Mouse (Mus musculus) v-Abl transformed pro-B cells (cell line): Measurements from ENCODE around the gene Intu.

Experiments
- in situ Hi-C, 2 experiments: fragments of 400-800 bp; cut with MboI; formaldehyde crosslinking; loops; one replicate each; pipeline ENCODE4 v1.15.1; 2025; ENCODE audit not compliant: unreplicated experiment in 2 of 2

Intu gene

DNA sequence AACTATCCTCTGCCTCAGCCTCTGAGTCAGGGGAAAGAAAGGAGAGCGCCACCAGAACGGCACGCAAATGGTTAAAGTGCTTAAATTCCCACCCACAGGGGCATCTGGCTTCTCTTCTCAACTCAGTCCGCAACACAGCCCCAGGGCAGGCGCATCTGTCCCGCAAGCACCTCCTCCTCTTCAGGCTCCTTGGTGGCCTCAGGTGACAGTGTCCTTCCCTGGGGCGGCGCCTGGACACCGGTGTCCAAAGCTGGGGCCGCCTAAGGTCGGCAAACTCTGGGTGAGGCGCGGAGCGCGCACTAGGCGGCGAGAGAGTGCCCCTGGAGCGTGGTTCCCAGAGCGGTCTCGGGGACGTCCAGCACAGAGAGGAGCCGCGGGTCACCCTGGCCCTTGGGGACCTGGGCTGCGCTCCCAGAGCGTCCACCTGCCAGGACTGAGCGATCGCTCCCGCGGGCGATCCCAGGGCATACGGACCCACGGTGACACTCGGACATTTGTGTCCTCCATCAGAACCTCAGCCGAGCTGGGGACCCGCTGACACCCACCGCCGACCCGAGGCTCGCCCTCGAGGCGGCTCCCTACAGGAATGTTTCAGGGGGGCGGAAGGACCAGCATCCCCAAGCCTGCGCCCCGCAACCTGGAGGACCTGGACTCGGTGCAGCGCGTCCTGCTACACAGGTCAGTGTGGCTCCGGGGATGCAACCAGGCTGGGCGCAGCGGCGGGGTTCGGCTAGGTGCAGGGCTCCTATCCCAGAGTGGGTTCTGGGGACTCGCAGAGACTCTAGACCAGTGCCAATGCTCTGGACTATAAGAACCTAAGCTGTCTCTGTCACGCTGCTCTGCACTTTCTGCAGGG is at the start of gene Intu:
Gene Intu (plus strand): TSS at position 1 of the 856 bp plus-strand sequence.
- in situ Hi-C loops = no loop called here

DNA sequence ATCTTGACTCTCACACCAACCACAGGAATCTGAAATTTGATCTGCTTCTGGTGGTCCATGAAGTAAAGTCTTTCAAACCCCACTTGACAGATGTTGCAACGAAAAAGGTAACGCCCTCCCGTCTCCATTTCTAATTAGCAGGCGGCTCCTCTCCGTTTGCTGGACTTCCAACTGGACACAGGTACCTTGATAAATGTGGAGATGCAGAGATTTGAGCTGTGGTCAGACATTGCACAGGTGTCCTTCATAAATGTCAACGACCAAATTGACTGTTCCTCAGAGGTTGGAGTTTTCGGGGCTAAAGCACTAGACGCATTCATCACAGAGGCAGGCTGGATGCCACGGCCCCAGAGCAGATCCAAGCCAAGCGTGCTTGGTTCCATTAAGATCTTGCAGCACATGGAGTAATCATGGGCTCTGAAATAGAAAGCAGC is 47.8 kb upstream of the Intu start:
- in situ Hi-C loops = no loop called here

DNA sequence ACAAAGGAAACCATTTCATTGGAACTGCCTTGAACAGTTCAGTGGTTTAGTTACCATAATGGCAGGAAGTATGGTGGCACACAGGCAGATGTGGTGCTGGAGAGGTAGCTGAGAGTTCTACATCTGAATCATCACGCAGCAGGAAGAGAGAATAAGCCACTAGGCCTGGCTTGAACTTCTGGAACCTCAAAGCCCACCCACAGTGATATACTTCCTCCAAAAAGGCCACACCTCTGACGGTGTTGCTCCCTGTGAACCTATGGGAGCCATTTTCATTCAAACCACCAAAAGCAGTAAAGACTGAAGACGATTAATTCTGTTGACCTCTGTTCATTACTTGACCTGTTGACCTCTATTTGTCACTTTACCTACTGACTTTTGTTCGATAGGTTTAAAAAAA is 43.7 kb upstream of the Intu start:
- in situ Hi-C loops = no loop called here

DNA sequence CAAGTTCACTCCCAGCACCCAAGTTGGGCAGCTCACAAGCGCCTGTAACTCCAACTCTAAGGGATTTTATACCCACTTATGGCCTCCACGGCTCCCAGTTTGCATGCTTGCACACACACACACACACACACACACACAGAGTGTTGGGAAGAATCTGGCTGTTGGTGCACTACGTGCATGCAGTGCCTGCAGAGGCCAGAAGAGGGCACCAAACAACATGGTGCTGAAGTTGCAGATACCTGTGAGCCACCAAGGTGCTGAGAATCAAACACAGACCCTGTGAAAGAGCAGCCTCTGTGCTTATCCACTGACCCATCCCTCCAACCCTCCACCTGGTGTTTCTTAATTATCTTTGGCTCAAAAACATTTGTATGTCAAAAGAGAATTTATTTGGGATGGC is 39.3 kb upstream of the Intu start:
- in situ Hi-C loops = no loop called here

DNA sequence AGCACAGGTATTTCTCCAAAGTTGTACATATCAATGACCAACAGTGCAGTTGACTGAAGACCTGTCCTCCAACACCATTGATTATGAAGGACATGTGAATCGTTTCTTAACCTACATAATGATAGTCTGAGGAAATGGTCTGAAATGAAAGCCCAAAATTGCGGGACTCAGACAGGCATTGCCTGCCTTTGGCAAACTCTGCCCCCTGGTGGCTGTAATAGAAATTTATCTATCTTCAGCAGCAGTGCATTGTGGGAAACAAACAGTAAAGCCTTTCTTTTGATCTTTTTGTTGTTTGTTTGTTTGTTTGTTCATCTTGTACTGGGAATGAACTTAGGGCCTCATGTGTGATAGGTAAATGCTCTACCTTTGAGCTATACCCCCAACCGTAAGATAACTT is 32.2 kb upstream of the Intu start:
- in situ Hi-C loops = no loop called here

DNA sequence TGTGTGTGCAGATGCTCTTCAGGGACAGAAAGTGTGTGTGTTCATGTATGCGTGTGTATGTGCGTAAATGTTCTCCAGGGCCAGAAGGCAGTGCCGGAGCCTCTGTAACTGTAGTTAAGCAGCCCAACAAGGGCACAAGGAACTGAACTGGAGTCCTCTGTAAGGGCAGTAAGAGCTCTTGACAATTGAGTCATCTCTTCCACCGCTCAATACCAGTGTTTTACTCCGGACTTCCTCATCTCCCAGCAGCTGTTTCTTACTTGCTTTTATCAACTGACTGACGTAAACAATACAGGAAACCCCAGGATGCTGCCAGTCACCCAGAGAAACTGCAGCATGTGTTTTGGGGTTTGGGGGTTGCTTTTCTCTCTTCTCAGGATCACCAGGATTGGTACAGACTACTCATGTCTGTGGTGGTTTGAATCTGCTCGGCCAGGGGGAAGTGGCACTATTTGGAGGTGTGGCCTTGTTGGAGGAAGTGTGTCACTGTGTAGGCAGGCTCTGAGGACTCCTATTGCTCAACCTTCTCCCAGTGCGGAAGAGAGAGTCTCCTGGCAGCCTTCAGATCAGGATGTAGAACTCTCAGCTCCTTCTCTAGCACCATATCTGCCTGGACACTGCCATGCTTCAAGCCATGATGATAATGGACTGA is 30.8 kb upstream of the Intu start:
- in situ Hi-C loops = no loop called here

DNA sequence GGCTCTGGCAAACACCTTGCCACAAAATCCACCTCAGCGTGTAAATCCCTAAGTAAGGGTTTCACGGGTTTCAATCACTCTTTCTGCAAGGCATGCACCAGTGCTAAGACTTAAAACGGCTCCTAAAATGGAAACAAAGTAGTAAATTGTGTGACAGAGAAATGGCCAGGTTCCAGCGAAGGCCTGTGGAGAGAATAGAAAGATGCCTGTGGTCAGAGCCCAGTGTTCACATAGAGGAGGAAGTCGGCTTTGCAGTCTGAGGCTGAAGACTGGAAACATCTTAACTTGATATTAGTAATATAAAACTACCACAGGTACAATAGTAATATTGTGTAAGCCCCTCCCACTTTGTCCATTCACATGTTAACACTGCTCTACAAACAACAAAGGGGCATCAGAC is 26.7 kb upstream of the Intu start:
- in situ Hi-C loops = no loop called here

DNA sequence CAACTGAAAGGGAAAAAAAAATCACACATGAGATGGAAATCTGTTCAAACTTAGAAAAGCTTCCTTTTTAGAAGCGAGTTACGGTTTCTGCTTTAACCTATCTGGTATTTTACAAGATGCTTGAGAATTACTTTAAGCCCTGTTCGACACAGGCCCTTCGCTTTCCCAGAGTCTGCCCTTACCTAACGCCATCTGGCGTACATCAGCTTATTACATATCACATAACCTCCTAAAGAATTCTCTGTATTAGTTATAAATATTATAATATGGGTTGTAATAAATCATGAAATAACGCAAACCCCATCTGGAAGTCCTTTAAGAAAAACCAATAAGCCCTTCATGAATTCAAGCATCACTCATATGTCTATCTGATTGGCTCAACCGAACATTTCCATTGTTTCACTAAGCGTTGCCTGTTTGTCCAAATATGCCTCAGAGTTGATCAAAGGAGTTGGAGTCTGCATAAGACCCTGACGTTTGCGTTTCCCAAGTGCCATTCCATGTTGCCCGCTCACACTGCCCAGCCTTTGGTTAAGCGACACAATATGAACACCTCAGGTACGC is 25.6 kb upstream of the Intu start:
- in situ Hi-C loops = no loop called here

DNA sequence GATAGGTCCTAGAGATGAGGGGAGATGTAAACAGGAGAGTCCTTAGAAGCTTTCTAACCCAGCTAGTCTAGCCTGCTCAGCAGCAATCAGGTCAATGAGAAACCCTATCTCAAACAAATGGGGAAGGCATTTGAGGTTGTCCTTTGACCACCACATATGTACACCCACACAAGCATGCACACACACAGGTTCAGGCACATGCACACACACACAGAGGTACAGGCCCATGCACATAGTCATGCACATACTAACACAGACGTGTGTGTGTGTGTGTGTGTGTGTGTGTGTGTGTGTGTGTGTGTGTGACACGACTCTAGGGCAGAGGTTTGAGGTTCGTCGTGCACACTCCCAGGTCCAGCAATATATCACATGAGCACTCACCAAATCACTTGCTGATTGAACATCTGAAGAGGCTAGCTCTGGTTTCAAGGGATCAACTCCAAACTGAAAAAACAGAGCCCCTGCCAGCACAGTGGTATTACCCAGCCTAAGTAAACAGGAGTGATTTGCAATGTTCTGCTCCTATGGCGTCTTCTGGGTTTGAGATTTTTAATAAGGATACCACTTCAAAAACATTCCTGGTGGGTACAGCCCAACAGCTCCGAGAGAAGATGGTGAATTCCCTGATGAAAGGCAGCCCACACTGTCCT is 22.0 kb upstream of the Intu start:
- in situ Hi-C loops = no loop called here

DNA sequence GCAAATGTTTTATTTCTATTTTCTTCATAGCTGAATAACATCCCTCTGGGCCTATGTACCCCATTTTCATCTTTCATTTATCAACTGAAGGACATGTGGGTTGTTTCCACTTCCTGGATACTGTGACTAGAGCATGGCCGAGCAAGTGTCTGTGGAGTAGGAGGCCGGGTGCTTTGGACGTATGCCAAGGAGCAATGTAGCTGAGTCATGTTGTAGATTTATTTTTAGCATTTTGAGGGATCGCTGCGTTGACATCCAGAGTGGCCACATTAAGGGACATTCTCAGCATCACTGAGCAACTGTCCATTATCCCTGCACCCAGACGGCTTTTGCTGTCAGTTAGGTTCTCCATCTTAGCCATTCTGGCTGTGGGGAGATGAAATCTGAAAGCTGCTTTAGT is 20.5 kb upstream of the Intu start:
- in situ Hi-C loops = no loop called here

DNA sequence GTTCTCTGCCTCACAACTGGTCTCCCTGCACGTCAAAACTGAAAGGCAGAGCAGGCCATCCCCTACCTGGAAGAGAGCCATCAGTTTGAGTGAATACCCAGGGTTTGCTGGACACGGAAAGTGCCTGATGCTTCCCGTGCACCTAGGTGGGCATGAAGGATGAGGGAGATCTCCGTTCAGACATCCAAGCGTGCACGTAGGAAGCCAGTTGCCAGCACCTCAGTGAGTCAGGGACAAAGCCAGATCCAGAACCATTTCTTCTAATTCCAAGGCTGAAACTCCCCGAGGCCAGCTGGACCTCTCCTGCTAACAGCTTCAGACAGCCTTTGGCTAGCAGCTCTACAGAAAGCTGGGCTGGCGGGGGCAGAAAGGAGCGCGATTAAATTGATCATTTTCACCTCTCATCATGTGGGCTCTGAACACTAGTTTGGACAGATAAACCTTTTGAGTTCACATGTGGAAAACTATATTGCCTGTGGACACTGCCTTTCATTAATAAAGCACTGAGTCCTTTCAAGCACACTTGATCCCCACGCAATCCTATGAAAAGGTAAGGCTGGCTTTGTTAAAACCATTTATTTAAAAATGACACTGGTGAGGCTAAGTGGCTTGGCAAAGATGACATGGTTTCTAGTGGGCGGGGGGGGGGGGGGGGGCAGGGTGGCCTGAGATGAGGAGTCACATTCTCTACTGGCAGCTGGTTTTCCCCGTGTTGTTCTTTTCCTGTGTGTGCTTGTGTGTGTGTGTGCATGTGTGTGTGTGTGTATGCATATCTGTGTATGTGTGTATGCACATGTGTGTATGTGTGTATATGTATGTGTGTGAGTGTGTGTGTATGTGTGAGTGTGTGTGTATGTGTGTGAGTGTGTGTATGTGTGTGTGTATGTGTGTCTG is 17.9 kb upstream of the Intu start:
- in situ Hi-C loops = no loop called here

DNA sequence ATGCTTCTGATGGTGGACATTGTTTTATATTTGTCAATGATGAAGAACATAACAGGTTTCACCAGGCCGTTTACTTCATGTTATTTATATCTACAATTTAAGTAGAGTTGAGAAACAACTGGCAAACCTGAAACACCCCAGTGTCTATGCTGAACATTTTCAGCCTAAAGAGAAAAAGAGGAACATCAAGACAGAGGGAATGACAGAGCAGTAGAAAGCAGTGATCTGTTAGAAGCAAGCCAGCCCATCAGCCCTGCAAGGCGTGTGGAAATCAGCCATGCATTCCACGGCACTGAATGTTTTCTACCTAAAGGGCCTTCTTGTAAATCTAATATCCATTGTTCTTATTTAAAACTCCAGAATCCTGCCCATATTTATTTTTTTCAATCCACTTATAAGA is 12.8 kb upstream of the Intu start:
- in situ Hi-C loops = no loop called here

DNA sequence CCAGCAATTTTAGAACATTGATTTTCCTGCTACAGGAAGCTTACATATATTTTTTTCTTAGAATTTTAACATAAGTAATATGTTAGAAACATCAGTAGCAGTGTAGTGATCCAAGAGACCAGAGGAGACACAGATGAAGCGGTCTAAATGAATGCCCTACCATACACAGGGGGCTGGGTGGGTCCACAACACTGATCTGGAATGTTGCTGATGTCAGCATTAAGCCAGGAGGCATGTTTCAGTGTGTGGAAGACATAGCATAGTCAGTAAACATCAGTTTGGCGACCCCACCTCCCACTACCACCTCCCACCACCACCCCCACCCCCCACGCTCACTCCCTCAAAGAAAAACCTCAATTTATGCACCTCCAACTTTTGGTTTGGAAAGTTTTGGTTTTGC is 11.5 kb upstream of the Intu start:
- in situ Hi-C loops = no loop called here

DNA sequence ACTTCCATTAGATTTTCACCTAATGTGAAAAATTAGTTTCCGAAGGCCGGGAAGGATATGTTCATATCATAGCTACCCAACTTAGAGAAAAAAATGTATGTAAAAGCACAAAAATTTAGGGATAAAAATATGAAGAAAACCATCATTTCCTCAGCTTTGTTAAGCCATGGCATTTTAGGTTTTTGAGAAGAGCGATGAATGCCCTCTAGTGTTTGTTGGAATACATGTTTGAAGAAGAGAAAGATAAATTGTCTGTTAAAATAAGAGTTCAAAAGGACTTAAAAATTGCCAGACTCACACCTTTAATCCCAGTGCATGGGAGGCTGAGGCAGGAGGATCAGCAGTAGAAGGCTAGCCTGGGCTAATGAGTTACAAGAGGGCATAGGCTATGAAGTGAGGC is 10.5 kb upstream of the Intu start:
- in situ Hi-C loops = no loop called here

DNA sequence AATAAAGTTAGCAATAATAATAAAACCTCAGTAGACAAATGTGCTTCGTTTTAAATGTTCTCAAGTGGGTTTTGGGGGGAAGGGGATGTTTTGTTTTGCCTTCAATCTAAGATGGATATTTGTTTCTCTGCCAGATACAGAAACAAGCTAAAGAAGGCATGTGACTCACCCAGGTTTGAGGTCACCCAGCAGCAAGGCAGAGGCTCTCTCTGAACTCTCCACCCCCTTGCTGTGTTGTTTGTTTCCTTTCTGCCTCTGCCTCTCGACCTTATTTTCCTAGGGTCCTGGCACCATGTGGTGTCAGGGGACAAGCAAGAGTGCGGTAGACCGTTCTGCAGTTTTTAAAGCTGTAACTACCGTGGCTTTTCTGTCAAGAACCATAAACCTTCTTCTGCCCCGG is 8.6 kb upstream of the Intu start:
- in situ Hi-C loops = no loop called here

DNA sequence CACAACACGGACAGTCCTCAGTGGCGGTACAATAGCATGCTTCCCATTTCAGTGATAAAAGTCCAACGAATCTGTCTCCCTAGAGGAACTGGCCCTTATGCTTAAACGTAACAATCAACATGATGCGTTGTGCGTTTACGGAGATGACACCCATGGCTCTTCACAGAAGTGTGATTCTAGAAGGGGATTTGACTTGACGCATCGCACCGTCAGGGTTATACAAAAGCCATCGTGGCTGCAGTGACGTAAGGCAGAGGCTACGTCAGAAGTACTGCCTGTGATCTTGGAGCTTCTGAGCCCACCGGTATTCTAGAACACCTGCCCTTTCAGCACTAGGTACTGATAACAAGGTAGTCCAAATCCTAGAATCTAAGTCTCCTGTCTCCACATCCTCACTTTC is 8.2 kb upstream of the Intu start:
- in situ Hi-C loops = no loop called here

DNA sequence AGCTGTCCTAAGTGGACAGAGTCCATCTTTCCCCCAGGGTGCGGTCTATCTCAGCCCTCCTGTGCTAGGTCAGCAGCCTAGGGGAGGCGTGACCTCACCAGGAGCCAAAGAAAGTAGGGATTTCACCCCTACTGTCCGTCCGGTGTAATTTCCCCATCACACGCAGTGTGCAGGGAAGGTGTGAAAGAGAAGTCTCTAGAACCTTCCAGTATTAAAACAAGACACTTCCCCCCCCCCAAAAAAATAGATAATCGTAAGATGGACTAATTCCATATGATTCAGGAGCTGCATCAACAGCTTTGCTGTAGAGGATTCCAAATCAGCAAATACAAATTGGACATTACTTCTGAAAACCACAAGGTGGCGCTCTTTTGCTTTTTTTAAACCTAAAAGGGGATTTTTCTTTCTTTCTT is 7.7 kb upstream of the Intu start:
- in situ Hi-C loops = no loop called here

DNA sequence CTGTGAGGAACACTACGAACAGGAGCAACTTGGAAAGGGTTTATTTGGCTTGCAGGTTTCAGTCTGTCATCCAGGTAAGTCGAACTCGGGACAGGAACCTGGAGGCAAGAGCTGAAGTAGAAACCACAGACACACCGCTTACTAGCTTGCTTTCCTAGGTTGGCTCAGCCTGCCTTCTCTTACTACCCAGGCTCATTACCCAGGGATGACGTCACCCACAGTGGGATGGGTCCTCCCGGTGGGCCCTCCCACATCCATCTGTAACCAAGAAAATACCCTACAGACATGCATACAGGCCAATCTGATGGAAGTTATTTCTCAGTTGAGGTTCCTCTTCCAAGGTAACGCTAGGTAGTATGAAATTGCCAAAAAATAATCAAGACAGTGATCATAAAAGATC is 6.2 kb upstream of the Intu start:
- in situ Hi-C loops = no loop called here

DNA sequence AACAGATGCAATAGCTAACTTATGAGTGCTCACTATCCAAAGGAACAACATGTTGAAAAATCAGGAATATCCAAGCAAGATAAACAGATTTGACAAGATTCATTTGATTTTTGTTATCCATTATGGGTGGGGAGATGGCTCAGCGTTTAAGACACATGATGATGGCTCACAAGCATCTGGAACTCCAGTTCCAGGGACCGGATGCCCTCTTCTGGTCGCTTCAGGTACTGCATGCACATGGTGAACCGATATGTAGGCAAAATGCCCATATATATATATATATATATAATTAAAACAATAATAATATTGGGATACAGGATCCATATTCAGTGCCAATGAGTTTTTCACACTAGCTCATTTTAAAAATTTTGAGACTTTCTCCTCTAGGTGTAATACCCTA is 5.7 kb upstream of the Intu start:
- in situ Hi-C loops = no loop called here

DNA sequence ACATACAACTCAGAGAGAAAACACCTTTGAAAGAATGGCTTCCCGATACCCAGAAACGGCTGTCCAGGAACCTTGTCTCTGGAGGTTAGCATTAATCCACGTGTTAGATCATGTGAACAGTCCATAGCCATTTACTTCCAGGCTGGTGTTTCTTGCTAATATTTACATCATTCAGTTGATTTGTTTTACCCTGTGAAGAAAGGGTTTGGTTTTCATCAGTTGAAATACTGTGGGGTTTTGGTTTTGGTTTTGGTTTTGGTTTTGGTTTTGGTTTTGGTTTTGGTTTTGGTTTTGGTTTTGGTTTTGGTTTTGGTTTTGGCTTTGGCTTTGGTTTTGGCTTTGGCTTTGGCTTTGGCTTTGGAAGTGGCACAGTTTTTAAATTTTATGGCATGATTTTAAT is 5.0 kb upstream of the Intu start:
- in situ Hi-C loops = no loop called here

DNA sequence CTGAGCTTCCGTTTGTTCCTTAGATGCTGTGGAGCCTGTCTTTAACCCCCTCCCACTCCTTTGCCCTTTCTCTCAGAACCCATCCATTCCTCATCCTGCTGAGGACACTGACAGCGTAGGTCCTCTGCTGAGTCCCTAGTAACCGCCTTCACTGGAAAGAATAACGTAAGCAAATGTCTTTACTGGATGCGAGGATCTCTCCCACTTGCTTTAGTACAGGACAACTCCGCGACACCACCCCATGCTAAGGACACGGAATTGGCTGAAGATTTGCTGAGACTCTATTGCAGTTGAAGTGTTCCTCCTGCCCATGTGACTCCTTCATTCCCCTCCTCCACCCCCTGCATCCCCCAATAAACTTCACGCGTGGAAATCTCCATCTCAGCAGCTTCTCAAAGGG is 3.9 kb upstream of the Intu start:
- in situ Hi-C loops = no loop called here
